Mouse (Mus musculus): Measurements from ENCODE around the gene Notch2.

DNA sequence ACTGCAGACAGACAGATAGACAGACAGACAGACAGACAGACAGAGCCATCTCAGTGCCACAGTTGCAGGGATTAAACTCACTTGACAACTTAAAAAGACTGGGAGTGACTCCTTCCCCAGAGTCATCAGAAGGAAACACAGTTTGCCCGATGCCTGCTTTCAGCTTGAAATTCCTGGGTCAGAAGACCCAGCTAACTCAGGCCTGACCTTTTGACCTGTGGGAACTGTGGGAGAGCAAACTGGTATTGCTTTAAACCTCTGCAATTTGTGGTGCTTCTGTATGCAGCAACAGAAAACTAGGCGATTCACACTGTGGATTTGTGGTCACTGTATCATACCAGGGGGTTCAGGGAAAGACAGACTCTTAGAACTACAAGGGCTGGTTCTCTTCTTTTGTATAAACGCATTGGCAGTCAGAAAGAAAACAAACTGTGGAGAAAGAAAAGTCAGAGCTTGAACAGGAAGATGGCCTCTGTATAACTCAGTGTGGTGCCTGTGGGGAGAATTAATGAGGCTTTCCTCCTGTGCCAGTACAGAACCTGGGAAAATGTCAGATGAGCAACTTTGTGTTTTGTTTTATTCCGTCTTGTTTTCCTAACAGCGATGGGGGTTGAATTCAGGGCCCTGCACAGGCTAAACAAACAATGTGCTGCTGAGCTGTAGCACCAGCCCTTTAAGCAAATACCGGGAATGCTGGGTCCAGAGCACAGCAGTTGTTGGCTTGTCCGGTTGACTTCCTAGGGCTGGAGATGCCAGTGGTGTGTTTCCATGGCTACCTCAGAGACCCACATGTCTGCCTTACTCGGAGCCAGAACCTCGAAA lies 184.6 kb downstream of the Notch2 start:
- TF ChIP-seq CTCF (IDR thresholded peaks at IDR 0.05; ENCODE audit: control insufficient read depth, insufficient read depth, insufficient read length) (no peak), CEBPB (IDR thresholded peaks at IDR 0.05; ENCODE audit: low read depth) (no peak), USF1 (IDR thresholded peaks at IDR 0.05; ENCODE audit: low read depth) (no peak), MAX (IDR thresholded peaks at IDR 0.05) (no peak), FOSL1 (IDR thresholded peaks at IDR 0.05; ENCODE audit: insufficient read depth, low read length, poor library complexity, severe bottlenecking) (no peak)
